Mouse (Mus musculus): ENCODE results near the gene Tpd52l2.
A peak's percentile ranks its signal among the peaks of the same experiment; 100 is the strongest.

Tpd52l2 gene

DNA sequence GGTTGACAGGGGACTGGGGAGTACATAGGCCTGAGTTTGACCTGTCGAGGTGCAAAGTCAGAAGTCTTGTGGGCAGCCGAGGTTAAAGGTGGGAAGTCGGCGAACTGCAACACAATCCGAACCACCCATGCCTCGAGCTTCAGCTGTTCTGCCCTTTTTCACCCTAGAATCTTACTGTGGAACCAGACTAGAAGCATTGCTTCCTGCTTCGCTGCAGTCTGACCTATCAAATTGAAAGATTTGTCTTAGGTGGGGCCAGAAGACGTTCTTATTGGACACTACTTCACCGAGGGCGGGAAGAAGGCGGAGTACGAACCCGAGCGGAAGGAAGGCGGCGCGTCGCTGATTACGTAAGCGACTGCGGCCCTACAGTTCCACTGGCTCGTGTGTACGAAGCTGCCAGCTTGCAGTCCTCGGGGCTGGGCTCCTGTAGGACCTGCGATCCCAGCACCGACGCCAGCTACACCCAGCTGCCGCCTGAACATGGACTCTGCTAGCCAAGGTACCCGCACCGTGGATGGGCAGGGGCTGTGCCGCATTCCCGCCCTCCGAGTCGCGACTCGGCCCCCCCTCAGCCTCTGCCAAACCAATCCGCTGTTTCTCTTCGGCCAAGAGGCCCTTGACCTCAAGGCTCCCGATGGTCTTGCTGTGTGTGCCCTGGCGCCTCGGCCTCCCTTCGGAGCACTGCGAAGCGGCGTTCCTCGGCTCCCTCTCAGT lies at the start of gene Tpd52l2:
Gene Tpd52l2 (plus strand): TSS at position 312 of the 717 bp plus-strand sequence.
- peak; percentile 98 for DNase-seq (ENCODE audit: low read depth, low spot score)

GRCm38 (mm10) chr2:181452181-181452580 lies 44.8 kb upstream of the Tpd52l2 start:
- no peak for DNase-seq (ENCODE audit: low read depth, low spot score)

GRCm38 (mm10) chr2:181453274-181453673 lies 43.7 kb upstream of the Tpd52l2 start:
- DNase-seq (ENCODE audit: low read depth, low spot score) = peak; percentile 65

DNA sequence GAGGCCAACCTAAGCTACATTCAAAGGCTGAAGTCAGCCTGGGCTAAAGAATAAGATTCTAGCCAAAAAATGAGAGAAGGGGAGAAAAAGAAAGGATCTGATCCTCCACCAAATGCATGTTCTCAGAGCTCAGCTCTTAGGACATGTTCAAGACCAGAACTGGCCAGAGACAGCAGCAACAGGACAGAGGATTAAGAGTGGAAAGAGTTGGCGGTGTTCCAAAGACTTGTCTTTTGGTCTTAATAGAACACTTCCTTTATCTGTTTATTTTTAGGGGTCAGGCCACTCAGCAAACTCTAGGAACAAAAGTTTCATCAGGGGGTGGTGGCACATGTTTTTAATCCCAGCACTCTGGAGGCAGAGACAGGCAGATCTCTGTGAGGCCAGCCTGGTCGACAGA lies 41.0 kb upstream of the Tpd52l2 start:
- DNase-seq (ENCODE audit: low read depth, low spot score) = no peak

GRCm38 (mm10) chr2:181457831-181458230 lies 39.1 kb upstream of the Tpd52l2 start:
- DNase-seq (ENCODE audit: low read depth, low spot score) = peak; percentile 53

GRCm38 (mm10) chr2:181458411-181459152 lies 38.4 kb upstream of the Tpd52l2 start:
- peak; percentile 26 for DNase-seq (ENCODE audit: low read depth, low spot score)

DNA sequence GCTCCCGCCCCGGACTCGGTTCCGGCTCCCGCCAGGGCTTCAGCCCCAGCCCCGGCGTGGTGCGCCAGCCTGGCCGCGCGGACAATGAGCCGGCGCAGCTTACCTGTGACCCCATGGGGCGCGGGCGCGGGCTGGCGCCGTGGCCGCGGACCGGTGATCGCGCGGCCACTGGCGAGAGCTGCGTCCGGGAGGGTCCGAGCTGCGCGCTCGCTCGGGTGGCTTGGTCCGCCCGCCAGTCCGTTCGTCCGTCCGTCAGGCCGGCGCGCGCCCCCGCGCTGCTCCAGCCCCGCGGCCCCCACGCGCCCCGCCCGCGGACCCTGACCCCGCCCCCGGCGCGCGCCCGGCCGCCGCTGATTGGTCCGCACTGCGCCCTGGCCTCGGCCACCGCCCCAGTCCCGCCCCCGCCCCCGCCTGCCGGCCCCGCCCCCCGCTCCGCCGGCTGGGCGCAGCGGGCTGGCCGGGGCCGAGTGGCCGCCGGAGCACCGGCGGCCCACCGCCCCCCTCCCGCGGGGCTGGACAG lies 37.7 kb upstream of the Tpd52l2 start, which contains the start of gene Zbtb46:
Gene Zbtb46 (minus strand): TSS at position 274 of the 520 bp plus-strand sequence.
- DNase-seq (ENCODE audit: low read depth, low spot score) = peak; percentile 48

DNA sequence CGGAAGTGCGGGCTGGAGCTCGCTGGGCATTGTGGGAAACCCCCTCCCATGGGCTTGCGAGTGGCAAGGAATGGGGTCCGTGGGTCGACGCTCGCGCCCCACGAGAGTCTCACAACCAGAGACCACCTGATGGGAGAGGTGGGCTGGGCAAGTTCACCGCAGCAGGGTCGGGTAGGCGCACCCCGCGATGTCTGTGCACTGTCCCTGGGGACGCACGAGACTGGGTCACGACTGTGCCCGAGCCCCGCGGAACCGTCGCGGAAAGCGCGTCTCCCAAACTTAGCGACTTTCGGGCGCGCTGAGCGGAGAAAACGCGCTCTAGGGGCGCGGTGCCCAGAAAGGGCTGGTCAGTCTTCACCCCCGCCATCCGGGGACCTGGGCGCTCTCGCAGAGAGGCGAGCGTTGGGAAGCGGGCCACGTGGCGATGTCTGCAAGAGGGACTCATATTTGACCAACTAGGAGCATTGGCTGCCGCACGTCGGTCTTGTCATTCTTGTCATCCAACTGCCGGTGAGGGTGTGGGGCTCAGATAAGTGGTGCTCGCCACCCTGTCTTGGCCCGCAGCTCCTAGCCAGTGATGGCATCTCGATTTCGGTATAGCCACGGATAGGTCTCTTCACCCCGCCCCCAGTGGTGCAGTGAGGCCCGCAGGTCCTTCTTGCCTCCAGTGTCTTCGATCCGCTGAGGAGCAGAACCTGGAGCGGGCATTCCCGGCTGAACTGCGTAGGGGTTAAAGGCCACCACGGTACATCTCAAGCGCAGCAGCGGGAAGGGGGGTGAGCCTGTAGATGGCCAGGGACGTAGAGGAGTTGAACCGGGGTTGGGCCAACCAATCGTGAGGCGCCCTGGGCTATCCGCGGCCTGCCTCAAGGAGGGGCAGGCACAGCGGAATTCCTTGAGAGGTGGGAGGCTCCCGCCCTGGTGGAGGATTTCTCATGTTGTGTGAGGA lies 37.0 kb upstream of the Tpd52l2 start:
- peak; percentile 86 for DNase-seq (ENCODE audit: low read depth, low spot score)

DNA sequence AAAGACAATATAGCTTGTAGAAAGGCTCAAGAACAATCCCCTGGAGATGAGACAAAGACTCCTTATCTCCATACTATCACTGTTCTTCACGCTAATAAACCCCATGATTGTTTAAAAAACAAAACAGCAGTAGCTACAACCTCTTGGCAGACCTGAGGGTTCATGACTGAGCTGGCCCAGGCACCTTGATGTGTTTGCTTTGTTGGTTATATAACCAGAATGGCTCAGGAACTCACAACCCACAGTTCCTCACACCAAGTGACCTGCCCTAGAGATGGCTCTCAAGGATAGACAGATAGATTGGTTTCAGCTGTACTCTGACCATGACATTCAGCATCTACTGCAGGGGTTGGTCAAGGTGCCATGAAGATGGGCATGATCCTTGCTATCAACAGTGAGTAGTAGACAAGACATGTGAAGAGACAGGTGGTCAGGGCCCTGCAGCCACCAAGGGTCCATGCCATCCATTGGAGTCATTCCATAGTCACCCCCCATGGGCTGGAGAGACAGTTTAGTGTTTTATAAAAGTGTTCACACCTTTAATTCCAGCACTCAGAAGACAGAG lies 35.3 kb upstream of the Tpd52l2 start:
- no peak for DNase-seq (ENCODE audit: low read depth, low spot score)

DNA sequence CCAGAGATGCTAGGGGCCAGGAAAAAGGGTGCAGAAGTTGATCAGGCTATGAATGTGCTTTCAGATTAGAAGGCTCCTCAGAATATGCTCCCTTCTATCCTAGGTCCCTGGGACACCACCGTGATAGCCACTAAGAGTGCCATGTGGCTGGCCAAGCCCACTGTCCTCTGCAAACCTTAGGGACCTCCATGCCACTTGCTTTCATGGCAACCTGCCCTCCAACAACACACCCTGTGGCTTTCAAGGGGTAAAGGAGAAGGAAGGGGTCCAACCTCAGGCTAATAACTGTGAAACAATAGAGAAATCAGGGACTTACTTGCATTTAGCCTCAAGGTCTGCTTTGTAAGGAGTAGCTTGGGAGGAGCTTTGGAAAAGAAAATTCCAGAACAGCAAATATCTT lies 34.3 kb upstream of the Tpd52l2 start:
- no peak for DNase-seq (ENCODE audit: low read depth, low spot score)

GRCm38 (mm10) chr2:181463008-181463738 lies 33.8 kb upstream of the Tpd52l2 start:
- DNase-seq (ENCODE audit: low read depth, low spot score) = peak; percentile 77

DNA sequence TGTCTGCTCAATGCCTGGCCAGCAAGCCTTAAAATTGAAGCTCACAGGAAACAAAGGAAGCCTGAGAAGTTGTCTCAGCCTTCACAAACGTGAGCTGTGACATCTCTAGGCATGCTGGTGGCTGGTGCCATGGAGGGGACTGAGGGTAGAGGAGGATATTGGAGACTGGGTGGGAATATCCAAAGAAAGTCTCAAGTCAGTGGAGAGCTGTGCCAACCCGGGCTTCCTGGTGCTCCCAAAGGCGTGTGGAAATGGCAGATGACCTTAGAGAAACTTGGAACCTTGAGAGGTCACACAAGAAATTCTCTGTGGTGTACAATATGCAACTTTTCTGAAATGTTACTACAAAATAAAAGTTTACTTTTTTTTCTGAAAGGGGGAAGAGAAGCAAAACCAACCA lies 31.5 kb upstream of the Tpd52l2 start:
- DNase-seq (ENCODE audit: low read depth, low spot score) = no peak

DNA sequence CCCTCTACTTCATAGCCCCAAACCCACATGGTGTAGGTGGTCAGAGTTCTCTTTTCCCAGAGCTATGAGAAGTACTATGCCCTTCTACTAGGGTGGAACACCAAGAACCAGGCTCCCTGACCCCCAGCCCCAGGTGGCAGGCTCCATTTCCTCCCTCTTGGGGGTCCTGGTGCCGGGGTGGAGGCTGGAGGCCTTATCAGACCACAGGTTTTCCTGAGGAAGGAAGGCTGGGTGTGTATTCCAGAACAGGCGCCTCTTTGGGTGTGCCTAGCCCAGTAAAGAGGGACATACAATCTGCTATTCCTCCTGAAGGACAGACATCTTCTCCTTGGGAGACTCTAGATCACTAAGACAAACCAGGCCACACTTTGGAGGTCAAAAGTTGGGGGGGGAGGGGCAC lies 26.7 kb upstream of the Tpd52l2 start:
- no peak for DNase-seq (ENCODE audit: low read depth, low spot score)

DNA sequence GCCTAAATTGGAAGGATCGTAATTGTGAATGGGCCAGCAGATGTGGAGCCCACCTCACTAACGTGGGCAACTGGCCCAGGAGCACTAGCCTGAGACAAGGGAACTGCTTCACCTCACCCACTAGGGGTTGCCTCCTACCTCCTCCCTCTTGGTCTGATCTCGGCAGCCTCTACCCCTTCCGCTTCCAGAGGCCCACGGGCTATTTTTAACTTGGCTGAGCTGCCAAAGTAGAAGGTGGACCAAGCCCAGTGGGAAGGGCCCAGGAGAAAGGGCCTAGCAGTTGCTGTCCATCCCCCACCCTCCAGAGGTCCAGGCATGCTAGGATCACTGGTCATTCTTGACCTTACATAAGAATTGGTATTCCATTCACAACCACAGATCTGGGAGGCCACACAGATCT lies 25.7 kb upstream of the Tpd52l2 start:
- DNase-seq (ENCODE audit: low read depth, low spot score) = no peak

DNA sequence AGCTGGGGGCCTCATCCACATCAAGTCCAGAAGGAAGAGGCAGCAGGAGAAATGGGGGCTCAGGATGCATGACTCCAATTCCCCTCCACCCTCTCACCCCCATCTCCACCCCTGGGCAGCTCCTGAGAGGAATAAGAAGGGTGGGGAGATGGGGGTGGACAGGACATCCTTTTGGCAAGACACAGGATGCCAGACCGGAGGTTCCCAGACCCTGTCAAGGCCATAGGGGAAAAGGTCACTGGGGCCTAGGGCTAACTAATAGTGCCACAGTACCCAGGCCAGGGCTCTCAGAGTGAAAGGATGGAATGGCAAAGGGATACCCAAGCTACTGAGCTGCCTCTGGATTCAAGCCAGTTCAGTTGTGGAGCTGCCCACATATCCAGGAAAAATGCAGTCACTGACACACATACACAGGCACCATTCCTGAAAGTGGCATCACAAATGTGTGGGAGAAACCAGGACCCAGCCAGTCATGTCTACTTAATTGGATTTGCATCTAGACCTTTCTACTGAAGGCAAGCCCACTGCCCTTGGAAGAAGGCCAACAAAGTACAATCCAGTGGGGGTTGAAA lies 24.6 kb upstream of the Tpd52l2 start:
- no peak for DNase-seq (ENCODE audit: low read depth, low spot score)

DNA sequence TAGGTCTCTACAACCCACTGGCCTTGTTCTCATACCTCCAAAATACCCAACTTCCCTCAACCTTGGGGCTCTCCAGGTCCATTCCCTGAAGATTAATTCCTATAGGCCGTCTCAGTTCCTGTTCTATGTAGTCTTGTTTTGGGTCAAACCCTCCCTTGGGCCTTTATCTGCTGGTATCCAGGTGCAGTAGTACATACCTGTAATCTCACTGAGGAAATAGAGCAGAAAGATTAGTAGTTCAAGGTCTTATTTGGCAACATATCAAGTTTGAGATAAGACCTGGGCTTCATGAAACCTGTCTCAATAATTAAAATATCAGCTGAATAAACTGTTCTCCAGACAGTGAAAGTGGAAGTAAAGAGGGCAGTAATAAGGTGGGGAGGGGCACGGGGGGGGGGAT lies 13.8 kb upstream of the Tpd52l2 start:
- no peak for DNase-seq (ENCODE audit: low read depth, low spot score)

DNA sequence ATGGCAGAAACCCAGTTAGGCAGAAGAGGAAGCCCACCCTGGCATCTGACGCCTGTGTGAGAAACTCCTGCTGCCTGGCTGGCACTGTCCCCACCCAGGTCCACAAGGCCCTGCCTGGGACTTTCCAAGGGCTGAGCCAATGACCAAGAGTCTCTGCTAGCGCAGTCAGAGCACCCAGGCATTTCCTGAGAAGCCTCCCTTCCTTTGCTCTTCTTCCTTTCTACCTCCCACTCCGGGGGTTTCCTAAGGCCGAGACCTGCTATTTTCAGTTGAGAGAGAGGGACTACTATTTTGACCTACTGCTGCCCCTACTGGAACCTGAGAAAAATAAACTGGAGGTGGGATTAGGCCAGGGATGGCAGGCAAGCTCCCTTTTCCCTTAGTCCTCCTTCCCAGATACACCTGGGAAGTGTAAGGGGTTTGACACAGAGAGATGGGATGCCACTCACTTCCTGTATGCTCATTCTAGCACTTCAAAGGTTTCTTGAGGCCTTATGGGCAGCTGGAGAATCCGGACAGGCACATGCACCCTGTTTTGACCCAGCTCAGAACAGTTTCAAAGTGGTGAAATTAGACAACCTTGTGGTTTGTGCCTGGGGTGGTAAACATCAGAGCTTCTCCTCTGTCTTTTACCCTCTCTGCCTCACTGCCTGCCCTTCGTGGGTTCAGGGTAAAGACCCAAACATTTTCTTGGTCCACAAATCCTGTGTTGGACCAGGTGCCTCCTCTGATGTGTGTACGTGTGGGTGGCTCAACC lies 13.2 kb upstream of the Tpd52l2 start:
- peak; percentile 70 for DNase-seq (ENCODE audit: low read depth, low spot score)

GRCm38 (mm10) chr2:181484456-181485233 lies 12.3 kb upstream of the Tpd52l2 start:
- no peak for DNase-seq (ENCODE audit: low read depth, low spot score)

- DNase-seq (ENCODE audit: low read depth, low spot score) = no peak
Measured at GRCm38 (mm10) chr2:181485741-181486140, 11.2 kb upstream of the Tpd52l2 start.
